Mouse (Mus musculus): ENCODE results near the gene Sirt6.

DNA sequence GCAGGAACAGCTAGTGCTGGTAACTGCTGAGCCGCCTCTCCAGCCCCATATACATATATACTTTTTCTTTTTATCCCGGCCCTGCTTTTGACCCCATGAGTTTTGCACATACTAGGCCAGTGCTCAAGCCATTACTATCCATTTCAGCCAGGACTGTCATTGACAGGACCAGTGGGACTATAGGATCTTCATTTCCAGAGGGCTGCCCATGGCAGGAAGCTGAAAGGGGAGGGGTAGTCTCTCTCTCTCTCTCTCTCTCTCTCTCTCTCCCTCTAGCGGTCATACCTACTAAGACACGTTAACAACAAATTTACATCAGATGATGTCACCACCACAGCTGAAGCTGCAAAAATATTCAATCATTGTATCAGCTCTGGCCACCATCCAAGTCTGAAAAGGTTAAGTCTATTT lies 24.9 kb downstream of the Sirt6 start:
- TF ChIP-seq CTCF (IDR thresholded peaks at IDR 0.05; ENCODE audit: control insufficient read depth, insufficient read depth, insufficient read length) (peak; percentile 22), CEBPB (IDR thresholded peaks at IDR 0.05; ENCODE audit: low read depth) (no peak), MAX (IDR thresholded peaks at IDR 0.05) (no peak), MYOD1 (IDR thresholded peaks at IDR 0.05; ENCODE audit: control insufficient read depth, insufficient read length, low read depth) (no peak)
